Mouse (Mus musculus) cerebellum, adult 2 months (tissue): ENCODE measurements around the gene T2.

Source experiments
- CTCF ChIP-seq: fragments of 200-500 bp; IDR thresholded peaks from 2 replicates; pipeline ENCODE4 v1.5.1; 2011; ENCODE audit warnings: low read depth, mild to moderate bottlenecking, control low read depth, low read length, moderate library complexity, borderline replicate concordance; ENCODE audit not compliant: insufficient read depth
- POLR2A ChIP-seq: fragments of 200-500 bp; IDR thresholded peaks from 2 replicates; pipeline ENCODE4 v1.6.1; 2011; ENCODE audit warnings: low read length, control low read depth, borderline replicate concordance; ENCODE audit not compliant: insufficient read depth

DNA sequence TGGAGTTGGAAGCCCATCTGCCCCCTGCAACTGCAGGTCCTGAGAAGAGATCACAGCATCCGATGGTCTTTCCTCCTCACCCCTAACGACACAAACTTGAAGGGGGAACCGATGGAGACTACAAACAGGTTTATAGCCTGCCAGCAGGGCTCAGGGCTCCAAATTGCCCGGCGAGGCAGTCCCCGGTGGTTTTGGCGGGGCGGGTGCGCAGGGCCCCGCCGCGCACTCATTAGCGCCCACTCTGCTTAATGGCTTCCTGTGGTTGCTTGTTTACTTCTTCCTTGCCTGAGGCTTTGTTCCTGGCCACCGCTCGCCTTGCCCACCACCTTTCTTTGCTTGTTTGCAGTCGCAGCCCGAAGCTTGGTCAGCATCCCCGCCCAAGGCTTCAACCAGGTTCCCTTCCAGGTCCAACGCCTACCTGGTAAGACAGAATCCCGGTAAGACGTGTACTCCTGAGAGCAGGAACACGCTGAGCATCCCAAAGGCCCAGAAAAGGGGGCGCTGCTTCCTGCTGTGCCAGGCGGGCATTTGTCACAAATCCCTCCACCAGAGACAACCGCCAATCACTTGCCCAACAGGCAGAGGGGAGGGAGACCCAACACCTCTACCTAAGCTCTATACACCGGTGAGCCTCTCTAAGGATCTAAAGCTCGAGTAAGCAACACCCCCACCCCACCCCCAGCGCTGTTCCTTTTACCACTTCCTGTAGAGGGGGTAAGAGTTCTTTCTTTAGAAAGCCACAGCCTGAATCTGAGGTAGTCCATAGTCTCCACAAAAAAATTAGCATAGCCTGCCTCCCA is 33.4 kb downstream of the T2 start:
- TF ChIP-seq POLR2A (no peak), CTCF (no peak)
